Mouse (Mus musculus): ENCODE measurements around the gene Prkra.

The Prkra gene

DNA sequence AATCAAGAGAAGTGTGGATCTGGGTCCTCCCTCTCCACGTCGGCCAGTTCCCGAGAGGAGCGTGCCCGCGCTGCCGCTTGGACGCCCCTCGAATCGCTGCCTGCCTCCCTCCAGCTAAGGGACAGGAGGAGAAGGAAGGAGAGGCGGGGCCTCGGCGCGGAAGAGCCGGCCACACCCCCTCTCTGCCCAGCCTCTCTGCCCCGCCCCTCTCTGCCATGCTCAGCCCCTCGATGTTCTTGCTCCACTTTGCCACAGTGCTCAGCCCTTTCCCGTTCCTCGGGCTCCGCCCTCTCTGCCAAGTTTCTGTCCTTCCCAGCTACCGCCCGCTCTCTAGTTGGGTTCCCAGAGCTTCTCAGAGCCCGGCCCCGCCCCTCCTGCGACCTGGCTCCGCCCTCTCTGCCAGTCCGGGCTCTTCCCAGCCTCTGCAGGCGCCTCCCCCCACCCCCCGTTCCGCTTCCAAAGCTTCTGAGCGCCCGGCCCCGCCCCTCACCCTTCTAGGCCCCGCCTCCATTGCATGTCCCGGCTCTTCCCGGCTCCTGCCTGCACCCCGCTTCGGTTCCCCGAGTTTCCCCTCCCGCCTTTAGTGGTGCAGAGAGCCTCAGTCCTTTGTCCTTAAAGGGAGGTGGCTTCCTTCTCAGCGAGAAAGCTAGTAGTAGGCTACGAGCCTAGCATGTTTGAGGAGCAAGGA is at the start of gene Prkra, which contains the start of gene Pjvk:
Gene Prkra, minus strand, starts transcription at position 133 of the 688 bp plus-strand sequence.
Gene Pjvk, plus strand, starts transcription at position 594 of the 688 bp plus-strand sequence.
- peak; percentile 100 for DNase-seq

- no peak for DNase-seq
Observed at GRCm38 (mm10) chr2:76695290-76695689, 47.5 kb upstream of the Prkra start.

DNA sequence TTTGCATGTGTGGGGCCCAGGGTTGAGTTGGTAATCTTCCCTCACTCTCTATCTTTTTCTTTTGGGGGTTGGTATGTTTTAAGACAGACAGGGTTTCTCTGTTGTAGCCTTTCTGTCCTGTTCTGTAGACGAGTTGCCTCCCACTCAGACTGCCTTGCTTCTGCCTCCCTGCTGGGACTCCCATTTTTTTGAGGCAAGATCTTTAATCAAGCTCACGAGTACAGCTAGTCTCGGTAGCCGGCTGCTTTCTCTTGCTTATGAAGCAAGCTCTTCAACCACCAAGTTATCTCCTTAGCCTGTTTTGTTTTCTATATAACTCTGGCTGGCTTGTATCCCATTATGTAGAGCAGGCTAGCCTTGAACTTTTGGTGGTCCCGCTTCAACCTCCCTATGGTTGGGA is 46.0 kb upstream of the Prkra start:
- no peak for DNase-seq

DNA sequence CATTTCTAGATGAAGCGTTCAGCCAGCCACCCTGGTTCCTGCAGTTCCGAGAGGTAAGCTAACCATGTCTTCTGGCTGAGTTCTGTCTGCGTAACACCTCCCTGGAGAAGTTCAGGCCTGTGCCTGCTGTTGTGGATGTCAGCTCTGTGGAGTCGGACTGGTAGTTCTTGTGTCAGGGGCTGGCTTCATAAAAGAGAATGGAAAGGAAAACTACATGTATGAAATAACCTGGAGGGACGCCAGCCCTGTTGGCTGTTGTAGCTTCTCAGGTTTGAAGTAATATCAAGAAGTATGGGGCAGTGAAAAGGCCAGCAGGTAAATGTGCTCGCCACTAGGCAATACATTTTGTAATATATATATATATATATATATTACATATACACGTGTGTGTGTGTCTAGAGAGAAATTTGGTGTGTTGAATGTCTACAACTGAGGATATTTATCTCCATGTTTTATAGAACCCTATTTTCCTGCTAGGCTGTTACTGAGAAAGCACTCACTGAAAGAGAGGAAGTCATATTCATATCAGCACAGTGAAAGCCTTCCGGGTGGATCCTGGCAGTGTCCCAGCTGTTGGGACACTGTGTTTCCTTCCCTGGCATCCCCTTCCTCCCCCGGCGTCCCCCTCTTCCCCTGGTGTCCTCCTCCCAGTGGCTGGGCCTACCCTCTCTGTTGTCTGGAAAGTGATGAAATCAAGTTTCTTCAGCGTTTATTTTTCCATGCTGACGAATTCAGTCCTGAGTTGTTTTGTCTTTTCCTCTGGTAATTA is 42.8 kb upstream of the Prkra start:
- DNase-seq, result peak; percentile 66 to 75

GRCm38 (mm10) chr2:76688162-76688561 is 40.3 kb upstream of the Prkra start:
- DNase-seq, result no peak

DNA sequence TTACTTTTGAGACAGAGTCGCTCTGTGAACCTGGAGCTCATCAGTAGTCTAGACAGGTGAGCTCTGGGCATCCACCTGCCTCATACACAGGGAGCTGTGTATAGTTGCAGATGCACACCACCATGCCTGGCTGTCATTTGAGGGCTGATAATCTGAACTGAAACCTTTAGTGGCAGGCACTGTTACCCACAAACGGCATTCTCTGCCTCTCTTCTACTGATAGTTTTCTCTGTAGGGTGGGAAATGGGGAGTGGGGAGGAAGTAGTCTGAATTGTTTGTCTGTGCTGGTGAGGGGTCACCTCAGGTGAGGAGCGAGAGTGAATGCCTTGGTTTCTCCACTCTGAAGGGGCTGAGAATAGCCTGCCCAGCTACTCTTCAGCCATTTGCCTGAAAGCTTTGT is 39.8 kb upstream of the Prkra start:
- DNase-seq, result no peak

DNA sequence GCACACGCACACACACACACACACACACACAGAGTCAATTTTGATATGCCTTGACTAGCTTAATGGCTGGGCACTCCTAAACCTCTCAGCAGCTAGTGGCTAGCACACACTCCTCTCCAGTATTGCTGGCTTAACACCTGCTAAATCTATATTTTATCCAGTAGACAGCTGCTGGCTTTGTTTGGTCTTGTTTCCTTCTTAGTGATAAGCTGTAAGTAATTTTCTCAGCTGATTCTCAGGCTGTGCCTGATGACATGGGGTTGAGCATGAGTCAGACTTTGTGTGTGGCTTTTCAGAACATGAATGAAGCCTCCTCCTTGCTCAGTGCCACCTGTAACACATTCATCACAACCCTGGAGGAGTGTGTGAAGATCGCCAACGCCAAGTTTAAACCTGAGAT is 39.2 kb upstream of the Prkra start:
- no peak for DNase-seq

- DNase-seq, result no peak
Observed at GRCm38 (mm10) chr2:76682301-76682700, 34.5 kb upstream of the Prkra start.

GRCm38 (mm10) chr2:76676401-76677226 is 28.8 kb upstream of the Prkra start:
- DNase-seq, result no peak

DNA sequence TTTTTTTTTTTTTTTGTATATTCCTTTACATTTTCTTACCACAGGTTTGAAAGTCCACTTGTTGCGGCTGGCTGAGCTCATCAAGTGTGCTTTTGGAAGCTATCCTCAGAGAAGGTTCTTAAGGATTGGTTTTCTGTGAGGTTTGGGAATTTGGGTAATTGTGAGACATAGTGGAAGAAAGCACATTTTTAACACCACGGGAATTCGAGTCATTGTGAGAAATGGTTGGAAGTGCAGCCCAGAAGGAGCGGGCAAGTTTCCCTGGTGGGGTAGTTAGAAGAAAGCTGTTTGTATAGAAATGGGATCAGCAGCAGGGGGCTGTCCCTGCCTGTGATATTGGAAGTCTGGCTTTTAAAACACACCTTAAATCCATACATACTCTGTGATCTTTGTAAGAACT is 28.1 kb upstream of the Prkra start:
- DNase-seq, result no peak

DNA sequence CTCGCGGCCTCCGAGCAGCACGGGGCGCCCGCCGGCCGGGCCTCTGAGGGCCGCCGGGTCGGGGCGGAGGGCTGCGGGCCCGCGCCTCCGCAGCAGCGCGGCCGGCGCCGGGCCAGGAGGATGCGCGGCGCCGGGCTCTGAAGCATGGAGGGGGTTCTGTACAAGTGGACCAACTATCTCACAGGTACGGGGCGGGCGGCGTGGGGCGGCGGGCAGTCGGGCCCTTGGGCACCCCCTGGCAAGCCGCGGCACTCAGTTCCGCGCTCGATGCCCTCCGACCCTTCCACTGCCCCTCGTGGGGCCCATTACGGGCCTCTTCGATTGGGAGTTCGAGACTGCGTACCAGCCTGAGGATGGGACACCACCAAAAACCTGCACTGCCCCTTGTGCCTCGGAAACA is 27.6 kb upstream of the Prkra start:
- peak in 1 of 2 experiments; percentile 36 for DNase-seq

DNA sequence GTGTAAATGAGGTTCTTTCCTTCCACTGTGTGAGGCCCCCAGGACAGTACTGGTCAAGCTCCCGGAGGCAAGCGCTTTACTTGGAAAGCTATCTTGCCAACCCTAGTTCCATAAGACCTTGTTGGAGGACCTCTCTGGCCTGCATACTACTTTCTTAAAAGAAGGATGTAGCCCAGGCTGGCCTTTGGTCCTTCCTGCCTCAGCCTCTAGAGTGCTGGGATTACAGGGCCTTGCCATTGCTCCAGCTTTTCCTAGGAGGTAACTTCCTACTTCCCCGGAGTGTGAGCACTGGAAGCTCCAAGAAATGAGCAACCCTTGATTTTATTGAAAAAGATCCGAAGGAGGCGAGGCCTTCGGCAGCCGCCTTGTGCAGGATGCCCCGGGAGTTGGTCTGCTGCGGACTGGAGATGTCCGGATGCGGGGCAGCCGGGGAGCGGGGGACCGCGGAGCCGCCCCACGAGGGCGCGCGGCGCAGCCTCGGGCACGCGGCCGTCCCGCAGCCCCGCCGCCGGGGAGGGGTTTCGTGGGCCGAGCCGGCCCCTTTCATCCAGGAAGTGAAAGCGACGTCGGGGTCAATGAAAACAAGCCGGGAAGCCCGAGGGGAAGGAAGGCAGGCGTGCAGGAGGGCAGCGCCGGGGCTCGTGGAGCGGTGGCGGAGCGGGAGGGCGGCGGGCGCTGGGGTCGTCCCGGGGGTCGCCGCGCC is 27.1 kb upstream of the Prkra start, which contains the start of gene Plekha3:
Gene Plekha3, plus strand, starts transcription at position 557 of the 703 bp plus-strand sequence.
- DNase-seq, result peak; percentile 85 to 91

DNA sequence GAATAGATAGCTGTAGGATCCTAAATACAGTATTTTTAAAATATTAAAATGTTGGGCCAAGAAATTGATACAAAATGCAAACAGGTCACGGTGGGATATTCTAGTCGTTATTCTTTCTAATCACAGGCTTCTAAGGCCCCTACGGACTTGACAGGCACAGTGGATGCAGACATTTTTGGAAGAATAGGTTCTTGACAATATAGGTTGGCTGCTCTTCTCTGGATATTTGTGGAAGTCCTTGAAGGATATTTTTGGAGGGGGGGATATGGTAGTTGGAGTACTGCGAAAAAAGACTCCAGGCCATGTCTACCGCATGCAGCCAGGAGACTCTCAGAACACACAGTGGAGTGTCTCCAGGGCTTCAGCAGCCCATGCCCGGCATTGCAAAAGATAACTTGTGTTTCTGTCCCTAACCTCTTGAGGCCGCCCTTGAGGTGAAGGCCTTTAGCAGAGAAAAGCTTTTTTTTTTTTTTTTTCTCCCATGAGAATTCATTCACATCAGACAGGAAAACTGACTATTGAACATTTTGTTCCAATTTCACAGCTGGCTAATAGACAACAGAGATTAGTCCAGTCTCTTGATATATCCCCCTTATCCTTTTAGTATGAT is 25.8 kb upstream of the Prkra start:
- peak; percentile 54 to 70 for DNase-seq

DNA sequence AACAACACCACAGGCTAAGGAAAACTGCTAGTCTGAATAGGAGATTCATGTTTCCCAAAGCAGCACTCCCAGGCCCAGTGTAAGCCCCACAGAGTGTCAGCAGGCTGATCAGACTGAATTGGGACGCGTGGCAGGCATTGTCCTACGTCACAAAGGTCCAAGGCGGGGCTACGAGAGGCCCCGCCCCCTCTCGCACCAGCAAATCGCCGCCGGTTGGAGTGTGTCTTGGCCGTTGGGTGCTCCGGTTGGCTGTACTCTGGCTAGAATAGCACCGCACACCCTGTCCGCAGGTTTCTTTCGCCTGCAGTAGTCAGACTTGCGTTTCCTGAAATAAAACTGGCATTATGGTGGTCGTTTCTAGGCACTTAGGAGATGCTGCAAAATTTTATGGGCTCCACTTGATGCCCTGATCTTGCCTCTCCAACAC is 25.2 kb upstream of the Prkra start, which contains the start of gene Fkbp7:
Gene Fkbp7, minus strand, starts transcription at position 151 of the 427 bp plus-strand sequence.
- DNase-seq, result peak; percentile 94 to 96

DNA sequence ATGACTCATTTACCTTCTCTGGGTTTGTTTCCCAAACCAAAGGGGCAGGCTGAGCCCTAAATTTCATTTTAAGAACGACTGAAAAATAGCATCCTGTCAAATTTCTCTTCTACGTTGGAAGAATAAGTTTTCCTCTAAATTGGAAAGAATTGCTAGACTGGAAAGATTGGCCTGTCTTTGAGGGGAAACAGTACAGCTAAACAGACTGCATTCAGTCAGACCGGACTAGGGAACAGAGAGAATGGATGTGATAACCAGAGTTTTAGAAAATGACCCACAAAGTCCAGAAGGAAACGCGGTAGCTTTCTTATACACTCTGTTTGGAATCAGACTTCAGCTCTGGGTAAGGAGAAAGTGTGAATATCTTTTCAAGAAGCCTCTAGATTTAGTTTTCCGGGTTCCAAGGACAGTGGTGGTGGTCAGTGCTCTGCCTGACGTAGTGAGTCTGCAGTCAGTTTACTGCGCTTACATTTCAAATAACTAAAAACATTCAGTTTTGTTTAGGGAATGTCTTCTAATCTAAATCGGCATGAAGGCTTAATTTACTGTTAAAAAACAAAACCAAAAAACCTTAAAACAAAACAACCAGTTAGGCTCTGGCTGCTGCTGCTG is 24.4 kb upstream of the Prkra start:
- no peak for DNase-seq

- DNase-seq, result no peak
Observed at GRCm38 (mm10) chr2:76671641-76672040, 23.8 kb upstream of the Prkra start.

GRCm38 (mm10) chr2:76667200-76667599 is 19.4 kb upstream of the Prkra start:
- no peak for DNase-seq

- DNase-seq, result no peak
Observed at GRCm38 (mm10) chr2:76665531-76665930, 17.7 kb upstream of the Prkra start.

- DNase-seq, result no peak
Observed at GRCm38 (mm10) chr2:76659419-76659818, 11.6 kb upstream of the Prkra start.

DNA sequence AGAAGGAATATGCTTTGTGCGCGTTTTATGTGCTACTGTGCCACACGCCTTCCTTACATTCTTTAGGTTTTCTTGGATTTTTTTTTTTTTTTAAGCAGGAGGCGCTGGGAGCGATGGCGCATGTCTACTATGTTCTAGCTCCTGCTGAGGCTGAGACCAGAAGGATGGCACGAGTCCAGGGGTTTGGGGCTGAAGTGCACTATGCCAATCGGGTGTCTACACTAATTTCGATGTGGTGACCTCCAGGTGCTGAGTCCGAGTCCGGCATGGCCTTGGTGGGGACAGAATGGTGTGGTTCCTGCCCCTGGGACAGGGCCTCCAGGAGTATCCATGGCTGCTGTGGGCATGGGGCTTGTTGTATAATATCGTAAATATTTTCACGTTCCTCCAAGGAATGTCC is 10.7 kb upstream of the Prkra start:
- no peak for DNase-seq

DNA sequence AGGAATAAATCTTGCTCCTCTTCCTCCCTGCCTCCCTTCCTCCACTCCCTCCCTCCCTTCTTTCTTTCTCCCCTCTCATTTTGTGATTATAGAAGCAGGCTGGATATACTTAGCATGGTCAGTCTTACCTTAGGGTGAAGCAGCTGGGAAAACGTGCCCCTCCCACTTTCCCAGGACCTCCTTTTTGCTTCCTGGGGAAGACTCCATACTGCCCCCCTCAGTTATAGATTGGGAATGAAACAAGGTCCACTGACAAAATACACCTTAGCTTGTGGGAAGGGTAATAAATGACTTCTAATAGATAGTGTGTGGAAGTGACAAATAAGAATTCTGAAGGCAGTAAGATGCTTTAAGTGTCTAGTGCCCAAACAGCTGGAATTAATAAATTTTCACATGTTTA is 8.2 kb upstream of the Prkra start:
- DNase-seq, result peak in 1 of 2 experiments; percentile 36

DNA sequence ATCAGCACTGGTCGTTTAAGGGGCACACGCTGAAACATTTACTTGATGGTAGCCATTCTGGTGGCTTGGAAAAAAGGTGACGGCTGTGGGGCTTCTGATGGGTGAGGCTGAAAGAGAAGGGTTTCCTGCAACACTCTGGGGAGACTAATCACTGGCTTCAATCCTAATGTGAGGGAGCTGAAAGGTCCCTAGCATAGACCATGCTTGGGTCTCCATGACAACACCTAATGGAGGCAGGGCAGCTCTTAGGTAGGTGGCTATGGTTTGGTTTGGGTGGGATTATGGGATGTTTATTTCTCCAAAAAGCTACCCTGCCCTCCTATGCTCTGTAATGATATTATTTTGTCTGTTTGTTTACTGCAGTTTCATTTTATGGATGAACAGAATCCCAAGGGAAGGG is 7.6 kb upstream of the Prkra start:
- no peak for DNase-seq
